Mouse (Mus musculus) Patski (cell line): ENCODE results near the gene Tbc1d25. TPM values are rescaled to one million over a fixed set of nuclear protein-coding genes. Genes with fewer than 3 reads are reported as not detected.

Experiments
- ATAC-seq: fragments of 100-300 bp; one replicate; pipeline ENCODE4 v1.8.0; 2021
- CTCF ChIA-PET: fragments of 350-600 bp; sonication (Branson Sonifier 250); formaldehyde crosslinking; loops from one replicate; lab custom pipeline; 2022; ENCODE audit warnings: inconsistent platforms; lab: Charles Lee
- POLR2A ChIA-PET: fragments of 350-600 bp; sonication (Branson Sonifier 250); formaldehyde crosslinking; loops from one replicate; lab custom pipeline; 2022; ENCODE audit warnings: antibody characterized with exemption, inconsistent platforms; lab: Charles Lee
- DNase-seq: peaks from one replicate; pipeline ENCODE4 v3.0.0-alpha.2; 2011; ENCODE audit warnings: low read depth, low spot score
- H3K27me3 ChIP-seq: fragments of 371-371 bp; one replicate; pipeline ENCODE4 v1.5.1; 2021
- CTCF ChIP-seq: fragments of 100-300 bp; IDR thresholded peaks from one replicate; pipeline ENCODE4 v1.5.1; 2021
- in situ Hi-C: fragments of 300-500 bp; cut with MboI; formaldehyde crosslinking; loops from 3 replicates; pipeline ENCODE4 v1.11.1; 2018; ENCODE audit warnings: low pct_unique_long_range_greater_than_20kb, mixed read lengths
- polyA plus RNA-seq: library from polyadenylated mRNA; unstranded; gene quantifications from one replicate; pipeline ENCODE4 v1.2.3, GENCODE M21; 2021

Tbc1d25 gene
- polyA plus RNA-seq, 1 experiment from 2014 or later: 15.5 TPM

DNA sequence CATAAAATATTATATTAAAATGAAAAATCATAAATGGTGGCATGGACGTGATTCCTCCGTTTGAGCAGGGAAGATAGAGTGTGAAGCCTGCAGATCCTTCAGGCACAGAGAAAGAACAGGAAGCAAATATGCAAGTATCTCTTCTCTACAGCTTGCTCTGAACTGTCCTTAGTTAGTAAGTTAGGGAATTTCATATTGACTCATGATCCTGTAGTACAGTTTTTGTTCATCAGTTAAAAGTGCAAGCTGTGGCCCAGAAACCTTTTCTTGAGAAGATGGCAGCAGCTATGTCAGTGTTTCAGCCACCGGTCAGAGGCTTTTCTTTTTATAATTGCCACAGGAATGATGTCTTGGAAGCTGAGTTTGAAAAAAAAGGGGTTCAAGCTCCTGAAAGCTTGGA, 71.0 kb downstream of the Tbc1d25 start:
- CTCF ChIA-PET: no interaction called here
- no peak for TF ChIP-seq CTCF
- POLR2A ChIA-PET: no interaction called here
- H3K27me3 ChIP-seq: peaks cover 17% of the 10 kb centered on the region
- no peak for ATAC-seq
- in situ Hi-C loops: loop anchor here (10.0 kb wide), 1 partner anchor 80 kb away; no protein-coding TSS in a partner anchor
- DNase-seq: no peak

Other genes with a start within 250 kb of the Tbc1d25 start
- gene Eras, start 247.6 kb downstream of the Tbc1d25 start, polyA plus RNA-seq: not detected
- gene Hdac6, start 228.3 kb downstream of the Tbc1d25 start, polyA plus RNA-seq: 159 TPM
- not detected for gene Gata1, start 198.1 kb downstream of the Tbc1d25 start, polyA plus RNA-seq
- 3.2 TPM for gene Glod5, start 157.7 kb downstream of the Tbc1d25 start, polyA plus RNA-seq
- 31.9 TPM for gene Suv39h1, start 101.4 kb downstream of the Tbc1d25 start, polyA plus RNA-seq
- gene Was, start 85.7 kb downstream of the Tbc1d25 start, polyA plus RNA-seq: 0.10 TPM
- 66.1 TPM for gene Wdr13, start 43.3 kb downstream of the Tbc1d25 start, polyA plus RNA-seq
- 255 TPM for gene Rbm3, start 30.3 kb downstream of the Tbc1d25 start, polyA plus RNA-seq
- 51.1 TPM for gene Ebp, start 17.3 kb upstream of the Tbc1d25 start, polyA plus RNA-seq
- gene Porcn, start 30.3 kb upstream of the Tbc1d25 start, polyA plus RNA-seq: 13.8 TPM
- gene Ftsj1, start 76.2 kb upstream of the Tbc1d25 start, polyA plus RNA-seq: 38.1 TPM
- not detected for gene Slc38a5, start 95.0 kb upstream of the Tbc1d25 start, polyA plus RNA-seq
- not detected for gene Ssxb10, start 151.2 kb upstream of the Tbc1d25 start, polyA plus RNA-seq
- not detected for gene Ssxb9, start 190.8 kb upstream of the Tbc1d25 start, polyA plus RNA-seq
- not detected for gene Ssxb1, start 237.1 kb upstream of the Tbc1d25 start, polyA plus RNA-seq